Mouse (Mus musculus): ENCODE measurements around the gene Kcna7.

The Kcna7 gene

DNA sequence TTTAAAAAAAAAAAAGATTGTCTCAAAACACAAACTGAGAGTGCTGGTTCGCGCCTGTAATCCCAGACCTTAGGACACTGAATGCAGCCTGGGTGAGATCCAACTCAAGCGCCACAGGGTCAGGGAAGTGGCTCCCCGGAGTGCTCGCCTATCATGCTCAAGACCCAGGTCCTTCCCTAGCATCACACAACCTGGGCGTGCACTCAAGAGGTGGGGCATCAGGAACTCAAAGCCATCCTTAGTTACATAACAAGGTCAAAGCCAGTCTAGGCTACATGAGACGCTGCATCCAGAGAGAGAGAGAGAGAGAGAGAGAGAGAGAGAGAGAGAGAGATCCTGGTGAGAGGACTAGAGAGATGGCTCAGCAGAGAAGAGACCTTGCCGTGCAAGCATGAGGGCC, 21.1 kb downstream of the Kcna7 start:
- DNase-seq: no peak

GRCm38 (mm10) chr7:45433835-45434202, 28.4 kb downstream of the Kcna7 start:
- peak; percentile 94 for DNase-seq

DNA sequence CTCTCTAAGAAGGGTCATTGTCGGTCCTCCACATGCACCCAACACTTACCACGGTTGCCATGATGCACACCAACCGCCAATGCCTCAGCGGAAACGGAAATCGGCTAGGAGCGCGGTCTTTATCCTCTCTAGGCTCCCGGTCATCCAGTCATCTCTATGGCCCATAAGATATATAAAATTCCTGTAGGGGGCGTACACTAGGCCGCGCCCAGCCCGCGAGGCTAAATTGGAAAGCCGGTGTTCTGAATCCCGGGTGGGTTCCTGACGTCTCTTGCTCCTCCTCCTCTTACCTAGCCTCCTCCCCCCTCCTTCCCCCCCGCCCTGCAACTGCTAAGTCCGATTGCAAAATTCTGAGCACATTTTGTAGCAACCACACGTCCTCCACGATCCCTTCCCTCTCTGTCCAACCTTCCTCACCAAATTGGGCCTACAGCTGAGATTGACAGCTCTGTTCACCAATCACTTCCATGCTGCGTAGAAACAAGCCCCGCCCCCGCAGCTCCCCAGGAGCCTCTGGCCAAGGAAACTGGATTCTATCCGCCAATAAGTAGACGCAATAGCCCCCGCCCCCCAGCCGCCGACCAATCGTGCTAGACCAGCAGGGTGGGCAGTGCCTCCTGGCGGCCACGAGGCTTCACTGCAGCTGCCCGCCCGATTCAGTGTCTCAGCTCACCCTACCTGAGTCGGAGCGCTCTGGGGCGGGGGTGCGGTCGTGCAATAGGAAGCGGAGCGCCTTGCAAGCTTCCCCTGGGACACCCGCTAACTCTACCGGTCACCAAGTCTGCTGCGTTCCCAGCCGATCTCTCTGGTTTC, 29.0 kb downstream of the Kcna7 start, which contains the start of gene Gys1:
TSS of gene Gys1 (plus strand) at position 642 of the 813 bp plus-strand sequence.
- DNase-seq: peak; percentile 100

DNA sequence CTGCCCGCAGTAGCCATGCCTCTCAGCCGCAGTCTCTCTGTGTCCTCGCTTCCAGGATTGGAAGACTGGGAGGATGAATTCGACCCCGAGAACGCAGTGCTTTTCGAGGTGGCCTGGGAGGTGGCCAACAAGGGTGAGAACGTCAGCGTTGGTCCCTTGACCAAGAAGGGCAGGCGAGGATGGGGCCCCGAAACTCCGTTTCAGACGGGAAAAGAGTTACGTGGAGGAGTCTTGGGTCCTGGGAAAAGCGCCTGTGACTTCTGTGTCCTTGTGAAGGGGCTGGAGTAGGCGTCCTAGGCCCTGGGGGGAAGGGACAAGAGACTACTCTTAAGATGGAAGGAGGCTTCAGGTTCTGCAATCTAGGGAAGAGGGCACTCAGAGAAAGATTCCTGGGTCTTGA, 29.6 kb downstream of the Kcna7 start:
- no peak for DNase-seq

GRCm38 (mm10) chr7:45436444-45436843, 31.0 kb downstream of the Kcna7 start:
- no peak for DNase-seq

DNA sequence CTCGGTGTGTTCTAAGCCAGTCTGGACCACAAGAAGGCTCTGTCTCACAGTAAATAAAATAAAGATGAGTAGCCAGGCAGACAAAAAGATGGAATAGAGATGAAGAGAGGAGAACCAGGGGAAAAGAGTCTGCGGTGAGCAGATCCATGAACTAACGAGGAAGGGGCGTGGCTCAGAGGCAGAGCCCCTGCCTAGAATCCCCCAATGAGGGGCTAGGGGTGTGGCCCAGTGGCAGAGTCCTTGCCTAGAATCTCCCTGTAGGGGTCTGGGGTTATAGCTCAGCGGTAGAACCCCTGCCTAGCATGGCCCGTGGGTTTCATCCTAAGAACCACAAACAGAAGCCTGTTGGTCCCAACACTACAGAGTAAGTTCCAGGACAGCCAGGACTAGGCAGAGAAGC, 31.6 kb downstream of the Kcna7 start:
- DNase-seq: no peak

- peak; percentile 89 for DNase-seq
These were observed 32.2 kb downstream of the Kcna7 start, which contains the start of gene Ruvbl2 for GRCm38 (mm10) chr7:45437521-45438276. Gene Ruvbl2 (minus strand): TSS chr7:45438096.

DNA sequence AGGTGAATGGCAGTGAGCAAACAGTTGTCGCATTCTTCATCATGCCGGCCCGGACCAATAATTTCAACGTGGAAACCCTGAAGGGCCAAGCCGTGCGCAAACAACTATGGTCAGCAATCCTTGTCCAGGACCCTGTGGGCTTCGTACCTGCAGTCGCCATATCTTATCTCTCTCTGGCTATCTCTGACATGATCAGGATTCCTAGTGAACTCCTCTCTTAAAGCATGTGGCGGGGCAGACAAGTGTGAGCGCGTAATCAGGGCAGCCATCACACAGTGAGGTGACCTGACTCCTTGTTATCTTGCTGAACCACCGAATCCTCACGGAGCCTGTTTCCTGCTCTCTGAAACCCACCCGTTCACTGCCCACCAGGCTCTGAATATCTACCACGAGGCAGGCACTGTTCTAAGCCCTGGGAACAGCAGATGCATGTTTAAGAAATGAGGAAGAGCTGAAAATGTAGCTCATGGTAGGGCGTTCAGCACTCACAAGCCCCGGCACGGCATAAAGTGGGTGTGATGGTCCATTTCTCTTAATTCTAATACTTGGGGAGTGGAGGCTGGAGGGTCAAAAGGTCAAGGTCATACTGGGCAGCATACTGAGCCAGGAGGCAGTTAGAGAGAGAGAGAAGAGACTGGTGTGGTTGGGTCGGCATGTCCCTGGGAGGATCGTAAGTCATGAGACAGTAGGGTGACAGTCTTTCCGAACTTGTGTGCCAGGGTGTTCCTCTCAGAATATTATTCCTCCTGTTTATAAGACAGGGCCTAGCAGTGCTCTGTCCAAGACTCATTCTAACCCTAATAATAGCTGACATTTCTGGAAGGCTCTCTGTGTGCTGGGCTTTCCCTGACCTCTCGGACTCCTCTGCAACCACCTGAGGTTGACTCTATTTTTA, 38.3 kb downstream of the Kcna7 start:
- DNase-seq: peak; percentile 89

DNA sequence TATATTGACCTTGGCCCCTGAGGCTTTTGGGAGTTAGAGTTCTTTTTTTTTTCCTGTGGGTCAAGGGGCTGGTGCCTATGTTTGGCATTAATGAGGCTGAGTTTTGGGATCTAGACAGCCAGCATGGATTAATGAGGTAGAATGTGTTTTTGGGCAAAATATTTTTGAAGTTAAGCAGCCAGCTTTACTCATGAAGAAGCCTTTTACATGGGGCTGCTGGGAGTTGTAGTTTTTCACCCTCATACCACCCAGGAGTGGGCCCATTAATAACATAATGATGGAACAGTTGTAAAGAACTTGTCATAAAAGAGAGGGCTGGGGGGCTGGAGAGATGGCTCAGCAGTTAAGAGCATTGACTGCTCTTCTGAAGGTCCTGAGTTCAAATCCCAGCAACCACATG, 41.1 kb downstream of the Kcna7 start:
- no peak for DNase-seq

DNA sequence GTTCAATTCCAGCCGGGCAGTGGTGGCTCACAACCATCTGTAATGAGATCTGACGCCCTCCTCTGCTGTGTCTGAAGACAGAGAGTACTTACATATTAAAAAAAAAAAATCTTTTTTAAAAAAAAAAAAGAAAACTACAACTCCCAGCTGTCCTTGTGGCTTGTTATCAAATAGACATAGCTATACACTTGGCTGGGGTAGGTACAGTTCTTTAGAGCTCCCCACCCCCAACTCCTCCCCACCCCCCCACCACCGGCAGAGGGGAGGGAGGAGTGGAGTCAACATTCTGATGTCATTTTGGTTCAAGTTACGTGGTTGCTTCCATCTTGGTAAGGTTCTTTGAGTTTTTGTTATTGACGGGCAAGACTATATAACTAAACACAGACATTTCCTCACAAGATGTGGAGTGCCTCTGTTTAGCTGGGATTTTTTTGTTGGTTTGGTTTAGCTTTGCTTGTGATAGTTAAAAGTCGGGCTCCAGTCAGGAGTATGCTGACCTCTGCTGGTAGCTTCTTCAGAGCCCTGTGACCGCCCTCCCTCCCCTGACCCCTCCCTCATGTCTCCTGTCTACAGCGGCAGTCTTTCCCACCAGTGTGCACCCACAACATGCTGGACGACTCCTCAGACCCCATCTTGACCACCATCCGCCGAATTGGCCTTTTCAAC, 42.0 kb downstream of the Kcna7 start:
- DNase-seq: no peak

DNA sequence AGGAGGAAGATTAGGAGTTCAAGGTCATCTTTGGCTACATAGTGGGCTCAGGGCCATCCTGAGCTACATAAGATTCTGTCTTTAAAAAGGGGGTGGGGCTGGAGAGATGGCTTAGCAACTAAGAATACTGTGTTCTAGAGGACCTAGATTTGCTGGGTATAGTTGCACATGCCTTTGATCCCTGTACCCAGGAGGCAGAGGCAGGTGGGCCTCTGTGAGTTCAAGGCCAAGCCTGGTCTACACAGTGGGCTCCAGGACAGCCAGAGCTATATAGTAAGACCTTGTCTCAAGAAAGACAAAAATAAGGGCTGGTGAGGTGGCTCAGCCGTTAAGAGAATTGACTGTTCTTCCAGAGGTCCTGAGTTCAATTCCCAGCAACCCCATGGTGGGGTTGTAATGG, 44.5 kb downstream of the Kcna7 start:
- peak; percentile 83 for DNase-seq

- DNase-seq: peak; percentile 98
These were observed 46.0 kb downstream of the Kcna7 start for GRCm38 (mm10) chr7:45451344-45451982.

- DNase-seq: peak; percentile 91
These were observed 49.5 kb downstream of the Kcna7 start for GRCm38 (mm10) chr7:45454971-45455370.

GRCm38 (mm10) chr7:45455932-45456696, 50.7 kb downstream of the Kcna7 start:
- peak; percentile 88 for DNase-seq

DNA sequence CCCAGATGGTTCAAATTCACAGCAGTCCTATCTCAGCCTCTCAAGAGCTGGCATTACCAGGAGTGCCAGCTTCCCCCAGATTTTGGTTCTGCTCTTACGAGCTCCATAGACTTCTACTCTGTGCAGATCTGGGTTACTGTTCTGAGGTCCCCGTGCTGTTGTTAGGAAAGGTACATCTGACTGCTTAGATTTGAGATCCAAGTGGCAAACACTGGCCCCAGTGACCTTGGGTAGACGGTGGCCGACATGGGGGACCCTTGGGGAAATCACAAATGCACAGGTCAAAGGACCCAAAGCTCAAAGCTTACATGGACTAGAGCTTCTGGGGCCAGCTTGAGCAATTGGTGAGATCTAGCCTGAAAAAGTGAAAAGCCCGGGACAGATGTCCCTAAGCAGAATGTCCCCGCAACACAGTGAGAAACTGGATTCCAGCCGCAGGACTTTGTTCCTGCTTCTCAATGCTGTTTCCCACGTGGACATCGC, 51.3 kb downstream of the Kcna7 start:
- peak; percentile 90 for DNase-seq

GRCm38 (mm10) chr7:45457204-45458060, 52.0 kb downstream of the Kcna7 start:
- DNase-seq: peak; percentile 98

- DNase-seq: peak; percentile 99
These were observed 53.5 kb downstream of the Kcna7 start for GRCm38 (mm10) chr7:45458748-45459563.
